9 mouse cellular contexts compared by ENCODE assay signal in genomic region chr9:48678426-48679358, GRCm38 (mm10).
DNase-seq lines count a peak whose midpoint lies in the region; ATAC-seq and TF ChIP-seq lines count a peak whose summit lies in the region.
"Had no signal": no experiment of that assay in that cellular context is flagged by ENCODE, and none has a peak within 500 bp of the region (broad histone marks: within the 10 kb centered on the region; RNA-seq: fewer than 3 reads in every experiment).

No protein-coding gene starts in this region.

- ATAC-seq in hindbrain, embryonic 13.5 days (ENCODE audit: low FRiP score): peak; percentile 88

- peak overlapping the region; percentile 88 for H3K27ac ChIP-seq in layer of hippocampus, adult 2 months
- H3K27ac ChIP-seq in embryonic facial prominence, embryonic 10.5 days (replicated peaks): peak overlapping the region; percentile 60
- peak overlapping the region; percentile 79 for H3K27ac ChIP-seq in hindbrain, embryonic 13.5 days
- H3K27ac ChIP-seq: liver, embryonic 15.5 days had no signal

- H3K36me3 ChIP-seq in embryonic facial prominence, embryonic 10.5 days (replicated peaks): 0 out of 2 replicates have a peak, but pooled peaks cover 5% of the 10 kb centered on the region
- no peaks in the 10 kb centered on the region for H3K36me3 ChIP-seq in hindbrain, embryonic 13.5 days
- H3K36me3 ChIP-seq: liver, embryonic 15.5 days had no signal

- peak in 1 of 2 experiments; percentile 66 for DNase-seq in layer of hippocampus, adult 2 months (ENCODE audit: low spot score in 2 of 2)
- DNase-seq in layer of hippocampus, postnatal 25 days (ENCODE audit: extremely low spot score in 1 of 2, low spot score in 1 of 2): no peak
- DNase-seq in embryonic facial prominence, embryonic 10.5 days (ENCODE audit: low spot score): peak; percentile 53
- peak; percentile 66 for DNase-seq in lung, postnatal 14 days
- peak; percentile 34 for DNase-seq in right cerebral cortex, postnatal 4 days
- DNase-seq in adrenal gland, adult 2 months: no peak
- DNase-seq in adrenal gland, postnatal 4 days (ENCODE audit: low spot score in 2 of 2): no peak

- TF ChIP-seq CTCF in layer of hippocampus, adult 2 months (conservative IDR thresholded peaks at IDR 0.05): no peak; the same call in 1 of the 2 replicates

- H3K4me1 ChIP-seq in embryonic facial prominence, embryonic 10.5 days: peaks cover 58% of the 10 kb centered on the region
- H3K4me1 ChIP-seq in hindbrain, embryonic 13.5 days (replicated peaks): peaks cover 54% of the 10 kb centered on the region
- H3K4me1 ChIP-seq: liver, embryonic 15.5 days had no signal

- 0 out of 2 replicates have a peak overlapping the region, but pooled peaks have one; percentile 23 for H3K4me2 ChIP-seq in hindbrain, embryonic 13.5 days
- H3K4me2 ChIP-seq: liver, embryonic 15.5 days had no signal

- 24% methylated on average over 19 of the region's 19 CpGs for WGBS in embryonic facial prominence, embryonic 10.5 days
- WGBS in hindbrain, embryonic 13.5 days: 9% methylated on average over 19 of the region's 19 CpGs

- 0 out of 2 replicates have a peak overlapping the region, but pooled peaks have one; percentile 6 for H3K9ac ChIP-seq in hindbrain, embryonic 13.5 days
- H3K9ac ChIP-seq: liver, embryonic 15.5 days had no signal

- no peak overlapping the region; the same call in 1 of the 2 replicates for H3K4me3 ChIP-seq in layer of hippocampus, adult 2 months
- peak overlapping the region; percentile 19; the same call in 1 of the 2 replicates for H3K4me3 ChIP-seq in embryonic facial prominence, embryonic 10.5 days
- no peak overlapping the region for H3K4me3 ChIP-seq in hindbrain, embryonic 13.5 days
- H3K4me3 ChIP-seq: liver, embryonic 15.5 days had no signal

- H3K27me3 ChIP-seq in embryonic facial prominence, embryonic 10.5 days (replicated peaks; ENCODE audit: low read depth, poor library complexity, severe bottlenecking): peaks cover 8% of the 10 kb centered on the region; the same call in 1 of the 2 replicates
- peaks cover 19% of the 10 kb centered on the region; the same call in 1 of the 2 replicates for H3K27me3 ChIP-seq in hindbrain, embryonic 13.5 days

- no peaks in the 10 kb centered on the region for H3K9me3 ChIP-seq in embryonic facial prominence, embryonic 10.5 days
- no peaks in the 10 kb centered on the region for H3K9me3 ChIP-seq in hindbrain, embryonic 13.5 days
- H3K9me3 ChIP-seq: liver, embryonic 15.5 days had no signal

Comparison
In these comparisons a context has a peak if more than half of its experiments do, and no peak if none do; other contexts are left out.
1. DNase-seq: peak in embryonic facial prominence, embryonic 10.5 days (single experiment), lung, postnatal 14 days (single experiment) and right cerebral cortex, postnatal 4 days (single experiment); none in layer of hippocampus, postnatal 25 days (0 of 2), adrenal gland, adult 2 months (single experiment) and adrenal gland, postnatal 4 days (0 of 2).
2. Peak in every context shown above with its lines, with median percentiles within 50 percentile points of each other: H3K27ac ChIP-seq.